Mouse (Mus musculus) small intestine, adult 2 months (tissue): Measurements from ENCODE around the gene Eya2.

Experiments used
- CTCF ChIP-seq: fragments of 200-500 bp; IDR thresholded peaks from 2 replicates; pipeline ENCODE4 v1.5.1; 2012; ENCODE audit warnings: low read depth, mild to moderate bottlenecking, control low read depth, inconsistent platforms, low read length, moderate library complexity, mixed read lengths; ENCODE audit not compliant: insufficient replicate concordance, insufficient read length; ENCODE audit errors: extremely low read depth
- POLR2A ChIP-seq: fragments of 200-500 bp; IDR thresholded peaks from 2 replicates; pipeline ENCODE4 v1.6.1; 2012; ENCODE audit warnings: low read depth, mild to moderate bottlenecking, control low read depth, inconsistent platforms, low read length, moderate library complexity

DNA sequence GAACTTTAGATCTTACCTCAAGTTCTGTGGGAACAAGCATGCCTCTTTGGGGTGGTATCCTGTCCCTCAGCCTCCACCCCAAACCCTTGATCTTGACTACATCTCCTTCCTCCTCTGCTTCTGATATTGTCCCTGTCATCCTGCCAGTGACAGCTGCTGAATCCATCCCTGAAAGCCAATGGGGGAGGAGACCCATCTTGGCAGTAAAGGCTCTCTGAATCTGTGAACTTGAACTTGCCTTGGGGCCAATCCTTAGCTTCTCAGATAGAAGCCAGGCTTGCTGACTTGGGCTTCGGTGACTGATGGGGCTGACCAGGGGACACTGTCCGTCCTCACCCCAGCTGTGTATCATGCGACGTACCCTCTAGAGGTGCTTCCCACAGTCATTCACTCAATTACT, 94.1 kb downstream of the Eya2 start:
- TF ChIP-seq CTCF (no peak), POLR2A (no peak)
